Mouse (Mus musculus): ENCODE results near the gene Pltp. TPM values are rescaled to one million over a fixed set of nuclear protein-coding genes. Genes with fewer than 3 reads are reported as not detected.

Gene Pltp
- polyA plus RNA-seq, 1 experiment from 2014 or later: 91.1 TPM

DNA sequence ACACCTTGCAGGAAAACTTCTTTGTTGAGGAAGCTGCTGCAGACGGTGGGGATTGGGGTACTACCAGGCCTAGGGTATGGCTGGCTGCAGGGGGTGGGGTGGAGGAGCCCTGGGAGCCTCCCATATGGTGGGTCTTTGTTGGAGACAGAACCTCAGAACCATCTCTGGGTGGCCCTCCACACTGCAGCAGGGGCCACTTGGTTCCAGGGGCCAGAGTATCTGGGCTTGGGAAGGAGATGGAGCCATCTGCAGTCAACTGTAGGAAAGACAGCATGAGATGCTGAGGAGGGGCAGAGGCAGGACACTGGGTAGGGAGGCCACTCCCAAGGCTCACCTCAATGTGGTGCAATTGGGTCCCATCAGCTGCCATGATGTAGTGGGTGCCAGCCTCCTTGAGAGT is 37.1 kb upstream of the Pltp start:
- WGBS: 73% methylated on average over 1 of the region's 1 CpGs
- Histone ChIP-seq H3K4me2 (ENCODE audit: low read length) (no peak overlapping the region), H3K27ac (replicated peaks; ENCODE audit: low read depth, low read length) (no peak overlapping the region), H3K4me3 (replicated peaks; ENCODE audit: low read depth, low read length) (no peak overlapping the region), H3K9ac (replicated peaks; ENCODE audit: low read length) (no peak overlapping the region), H3K27me3 (ENCODE audit: control insufficient read depth, insufficient read depth, low read length) (no peaks in the 10 kb centered on the region), H3K4me1 (ENCODE audit: control insufficient read depth, insufficient read depth, low read length) (no peaks in the 10 kb centered on the region), H3K9me3 (ENCODE audit: control insufficient read depth, low read length) (no peaks in the 10 kb centered on the region), H3K36me3 (ENCODE audit: control insufficient read depth, insufficient read depth, low read length) (peaks cover 100% of the 10 kb centered on the region)
- ATAC-seq (ENCODE audit: low FRiP score, low TSS enrichment): no peak
- DNase-seq: no peak

DNA sequence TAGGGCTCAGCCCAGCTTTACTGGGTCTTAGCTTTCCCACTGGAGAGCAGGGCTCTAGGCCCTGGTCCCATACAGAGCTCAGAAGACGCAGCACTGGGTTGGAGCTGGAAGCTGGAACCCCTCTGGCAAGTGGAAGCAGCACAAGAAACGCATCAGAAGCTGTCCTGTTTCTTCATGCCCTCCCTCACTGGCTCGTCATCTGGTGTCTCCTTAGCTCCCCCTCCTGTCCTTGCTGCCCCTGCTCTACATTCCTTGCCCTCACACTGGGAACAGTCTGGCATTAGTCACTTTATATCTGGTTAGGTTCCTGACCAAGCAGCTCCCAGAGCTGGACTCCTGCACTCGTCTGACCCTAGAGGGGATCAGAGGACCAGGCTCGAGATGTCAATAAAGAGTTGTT is 36.5 kb upstream of the Pltp start:
- no peaks in the 10 kb centered on the region for H3K9me3 ChIP-seq (ENCODE audit: control insufficient read depth, low read length)
- 62% methylated on average over 5 of the region's 5 CpGs for WGBS

DNA sequence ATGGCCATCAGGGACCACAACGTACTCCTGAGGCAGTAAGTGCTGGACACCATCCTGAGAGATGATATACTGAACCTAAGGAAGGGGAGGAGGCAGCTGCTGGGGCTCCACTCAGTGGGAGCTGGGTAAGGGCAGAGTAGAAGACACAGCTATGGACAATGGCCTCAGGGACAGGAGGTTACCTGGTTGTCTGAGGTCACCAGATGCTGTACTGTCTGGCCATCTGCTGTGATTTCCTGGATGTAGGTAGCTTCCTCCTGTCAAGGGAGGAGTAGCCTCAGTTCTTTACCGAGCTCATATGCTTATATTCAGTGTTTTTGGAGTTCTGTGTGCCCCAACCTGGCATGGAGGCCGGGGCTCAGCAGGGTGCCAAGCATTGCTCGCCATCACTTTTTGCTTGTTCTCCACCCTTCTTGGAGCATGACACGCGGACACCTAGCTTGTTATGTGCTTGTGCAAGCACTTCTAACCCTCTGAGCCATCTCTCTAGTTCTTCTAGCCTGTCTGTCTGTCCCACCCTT is 35.2 kb upstream of the Pltp start:
- DNase-seq: no peak
- Histone ChIP-seq H3K9me3 (ENCODE audit: control insufficient read depth, low read length) (no peaks in the 10 kb centered on the region), H3K4me3 (replicated peaks; ENCODE audit: low read depth, low read length) (no peak overlapping the region), H3K4me1 (ENCODE audit: control insufficient read depth, insufficient read depth, low read length) (no peaks in the 10 kb centered on the region), H3K36me3 (ENCODE audit: control insufficient read depth, insufficient read depth, low read length) (peaks cover 100% of the 10 kb centered on the region), H3K27me3 (ENCODE audit: control insufficient read depth, insufficient read depth, low read length) (no peaks in the 10 kb centered on the region), H3K9ac (replicated peaks; ENCODE audit: low read length) (no peak overlapping the region), H3K27ac (replicated peaks; ENCODE audit: low read depth, low read length) (no peak overlapping the region), H3K4me2 (ENCODE audit: low read length) (no peak overlapping the region)
- 92% methylated on average over 6 of the region's 6 CpGs for WGBS
- no peak for ATAC-seq (ENCODE audit: low FRiP score, low TSS enrichment)

More for the DNA sequence above, 36.5 kb upstream of the Pltp start:
- H3K36me3 ChIP-seq (ENCODE audit: control insufficient read depth, insufficient read depth, low read length): peaks cover 100% of the 10 kb centered on the region
- H3K27ac ChIP-seq (replicated peaks; ENCODE audit: low read depth, low read length): no peak overlapping the region
- H3K9ac ChIP-seq (replicated peaks; ENCODE audit: low read length): no peak overlapping the region
- H3K27me3 ChIP-seq (ENCODE audit: control insufficient read depth, insufficient read depth, low read length): no peaks in the 10 kb centered on the region
- H3K4me1 ChIP-seq (ENCODE audit: control insufficient read depth, insufficient read depth, low read length): no peaks in the 10 kb centered on the region
- DNase-seq: no peak
- no peak overlapping the region for H3K4me3 ChIP-seq (replicated peaks; ENCODE audit: low read depth, low read length)
- H3K4me2 ChIP-seq (ENCODE audit: low read length): no peak overlapping the region
- ATAC-seq (ENCODE audit: low FRiP score, low TSS enrichment): no peak

DNA sequence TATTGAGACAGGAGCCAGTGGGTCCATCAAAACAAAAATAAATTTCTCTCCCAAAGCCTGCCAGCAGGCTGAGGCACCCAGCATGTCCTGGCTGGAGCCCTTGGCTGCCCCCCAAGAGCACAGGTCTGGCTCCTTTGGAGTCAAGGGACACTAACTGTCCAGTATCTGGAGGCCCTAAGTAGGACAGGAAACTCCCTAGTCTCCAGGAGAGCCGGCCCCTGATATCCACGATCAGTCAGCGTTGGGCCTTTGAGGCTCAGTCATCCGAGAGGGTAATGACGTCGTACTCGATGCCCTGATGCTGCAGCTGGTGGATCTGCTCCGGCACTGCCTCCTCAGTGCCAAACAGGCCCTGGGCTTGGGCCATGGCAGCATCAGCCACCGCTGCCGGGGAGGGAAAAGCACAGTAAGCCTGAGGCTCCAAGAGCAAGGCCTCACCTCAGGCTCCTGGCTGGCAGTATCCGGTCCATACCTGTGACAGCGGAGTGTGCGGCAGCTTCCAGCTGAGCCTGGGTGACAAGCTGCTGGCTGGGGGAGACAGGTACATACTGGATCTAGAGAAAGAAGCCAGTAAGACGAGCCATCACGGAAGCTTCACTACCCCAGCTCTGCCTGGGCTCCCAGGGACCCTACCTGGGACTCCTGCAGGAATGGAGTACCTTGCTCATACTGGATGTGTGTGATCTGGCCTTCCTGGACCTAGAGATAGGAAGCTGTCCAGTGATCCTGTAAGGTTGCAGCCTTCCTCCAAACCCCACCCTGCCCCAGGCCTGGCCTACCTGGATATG is 34.6 kb upstream of the Pltp start:
- DNase-seq: no peak
- Histone ChIP-seq H3K27ac (replicated peaks; ENCODE audit: low read depth, low read length) (no peak overlapping the region), H3K9me3 (ENCODE audit: control insufficient read depth, low read length) (no peaks in the 10 kb centered on the region), H3K27me3 (ENCODE audit: control insufficient read depth, insufficient read depth, low read length) (no peaks in the 10 kb centered on the region), H3K4me1 (ENCODE audit: control insufficient read depth, insufficient read depth, low read length) (no peaks in the 10 kb centered on the region), H3K4me2 (ENCODE audit: low read length) (no peak overlapping the region), H3K36me3 (ENCODE audit: control insufficient read depth, insufficient read depth, low read length) (peaks cover 100% of the 10 kb centered on the region), H3K9ac (replicated peaks; ENCODE audit: low read length) (no peak overlapping the region), H3K4me3 (replicated peaks; ENCODE audit: low read depth, low read length) (no peak overlapping the region)
- 85% methylated on average over 15 of the region's 15 CpGs for WGBS
- ATAC-seq (ENCODE audit: low FRiP score, low TSS enrichment): no peak

DNA sequence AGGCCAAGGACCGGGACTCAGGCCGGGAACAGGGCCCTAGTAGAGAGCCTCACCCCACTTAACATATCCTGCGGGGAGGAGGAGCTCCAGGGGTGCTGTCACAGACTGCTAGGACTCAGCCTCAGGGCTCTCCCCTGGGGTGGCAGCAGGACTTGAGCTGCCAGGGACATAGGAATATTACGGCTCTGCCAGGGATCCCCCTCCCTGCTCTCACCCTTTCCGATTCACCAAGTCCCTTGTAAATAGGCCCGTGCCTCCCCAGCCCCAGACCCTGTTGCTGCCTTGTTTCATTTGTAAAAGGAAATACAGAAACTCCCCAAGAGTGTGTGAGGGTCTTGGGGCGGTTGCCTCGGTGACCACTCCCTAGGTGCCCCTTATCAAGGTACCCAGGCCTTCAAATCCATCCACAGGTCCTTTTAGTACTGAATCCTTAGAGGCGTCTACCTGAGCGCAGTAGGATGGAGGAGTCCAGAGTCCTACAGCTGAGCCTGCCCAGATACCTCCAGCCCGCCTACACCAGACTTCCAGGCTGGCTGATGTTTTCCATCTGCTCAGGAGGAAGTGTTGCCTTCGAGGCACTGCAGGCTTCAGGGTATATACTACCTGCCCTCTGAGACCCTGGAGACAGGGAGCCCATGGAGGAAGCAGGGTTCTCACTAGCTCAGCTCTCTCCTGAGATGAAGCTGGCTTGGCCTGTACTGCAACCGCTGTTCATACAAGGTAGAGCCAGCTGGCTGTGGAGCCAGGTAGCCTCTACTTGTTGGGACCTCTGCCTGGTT is 33.7 kb upstream of the Pltp start:
- DNase-seq: no peak
- Histone ChIP-seq H3K27ac (replicated peaks; ENCODE audit: low read depth, low read length) (no peak overlapping the region), H3K9ac (replicated peaks; ENCODE audit: low read length) (no peak overlapping the region), H3K27me3 (ENCODE audit: control insufficient read depth, insufficient read depth, low read length) (no peaks in the 10 kb centered on the region), H3K4me1 (ENCODE audit: control insufficient read depth, insufficient read depth, low read length) (no peaks in the 10 kb centered on the region), H3K36me3 (ENCODE audit: control insufficient read depth, insufficient read depth, low read length) (peaks cover 100% of the 10 kb centered on the region), H3K9me3 (ENCODE audit: control insufficient read depth, low read length) (no peaks in the 10 kb centered on the region), H3K4me3 (replicated peaks; ENCODE audit: low read depth, low read length) (no peak overlapping the region), H3K4me2 (ENCODE audit: low read length) (no peak overlapping the region)
- 92% methylated on average over 13 of the region's 13 CpGs for WGBS
- ATAC-seq (ENCODE audit: low FRiP score, low TSS enrichment): no peak

DNA sequence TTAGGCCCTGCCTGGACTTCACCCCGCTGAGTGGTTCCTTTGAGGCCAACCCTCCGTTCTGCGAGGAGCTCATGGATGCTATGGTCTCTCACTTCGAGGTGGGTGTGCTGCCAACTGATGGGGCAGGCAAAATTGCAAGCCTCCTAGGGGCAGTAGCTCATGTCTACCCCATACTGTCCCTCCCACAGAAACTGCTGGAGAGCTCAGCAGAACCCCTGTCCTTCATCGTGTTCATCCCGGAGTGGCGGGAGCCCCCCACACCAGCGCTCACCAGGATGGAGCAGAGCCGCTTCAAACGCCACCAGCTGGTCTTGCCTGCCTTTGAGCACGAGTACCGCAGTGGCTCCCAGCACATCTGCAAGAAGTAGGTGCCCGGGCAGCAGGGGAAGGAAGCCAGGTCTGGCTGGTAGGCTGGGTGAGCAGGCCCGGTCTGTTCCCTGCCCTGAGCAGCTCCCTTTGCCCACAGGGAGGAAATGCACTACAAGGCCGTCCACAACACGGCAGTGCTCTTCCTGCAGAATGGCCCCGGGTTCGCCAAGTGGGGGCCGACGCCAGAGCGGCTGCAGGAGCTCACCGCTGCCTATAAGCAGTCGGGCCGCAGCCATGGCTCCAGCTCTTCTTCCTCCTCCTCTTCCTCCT is 33.0 kb upstream of the Pltp start:
- ATAC-seq (ENCODE audit: low FRiP score, low TSS enrichment) (no peak), DNase-seq (no peak)
- no peak overlapping the region for H3K27ac ChIP-seq (replicated peaks; ENCODE audit: low read depth, low read length)
- H3K9me3 ChIP-seq (ENCODE audit: control insufficient read depth, low read length): no peaks in the 10 kb centered on the region
- no peak overlapping the region for H3K9ac ChIP-seq (replicated peaks; ENCODE audit: low read length)
- no peak overlapping the region for H3K4me2 ChIP-seq (ENCODE audit: low read length)
- WGBS: 93% methylated on average over 24 of the region's 24 CpGs
- H3K36me3 ChIP-seq (ENCODE audit: control insufficient read depth, insufficient read depth, low read length): peaks cover 100% of the 10 kb centered on the region
- no peaks in the 10 kb centered on the region for H3K27me3 ChIP-seq (ENCODE audit: control insufficient read depth, insufficient read depth, low read length)
- H3K4me1 ChIP-seq (ENCODE audit: control insufficient read depth, insufficient read depth, low read length): no peaks in the 10 kb centered on the region
- no peak overlapping the region for H3K4me3 ChIP-seq (replicated peaks; ENCODE audit: low read depth, low read length)

DNA sequence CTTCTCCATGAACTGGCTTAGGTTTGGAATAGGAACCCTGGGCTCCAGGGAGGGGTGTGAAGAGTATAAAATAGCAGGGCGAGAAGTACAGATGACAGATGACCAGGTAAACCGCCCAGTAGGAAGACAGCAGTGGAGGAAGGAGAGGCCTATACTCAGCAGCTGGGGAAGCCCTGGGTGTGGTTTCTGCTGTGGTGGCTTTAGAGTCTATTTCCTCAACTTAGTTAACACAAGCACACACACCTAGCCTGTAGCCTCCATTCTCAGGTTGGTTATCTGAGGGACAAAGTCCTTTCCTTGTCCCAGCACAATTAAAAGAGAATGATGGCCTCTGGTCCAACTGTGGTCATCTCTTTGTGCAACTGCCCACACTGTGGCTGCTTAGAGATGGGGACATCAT is 32.4 kb upstream of the Pltp start:
- ATAC-seq (ENCODE audit: low FRiP score, low TSS enrichment): no peak
- no peaks in the 10 kb centered on the region for H3K27me3 ChIP-seq (ENCODE audit: control insufficient read depth, insufficient read depth, low read length)
- H3K36me3 ChIP-seq (ENCODE audit: control insufficient read depth, insufficient read depth, low read length): peaks cover 100% of the 10 kb centered on the region
- no peak for DNase-seq
- no peak overlapping the region for H3K27ac ChIP-seq (replicated peaks; ENCODE audit: low read depth, low read length)
- H3K4me1 ChIP-seq (ENCODE audit: control insufficient read depth, insufficient read depth, low read length): no peaks in the 10 kb centered on the region
- no peak overlapping the region for H3K9ac ChIP-seq (replicated peaks; ENCODE audit: low read length)
- no peaks in the 10 kb centered on the region for H3K9me3 ChIP-seq (ENCODE audit: control insufficient read depth, low read length)
- no peak overlapping the region for H3K4me3 ChIP-seq (replicated peaks; ENCODE audit: low read depth, low read length)
- WGBS: 93% methylated on average over 2 of the region's 2 CpGs
- H3K4me2 ChIP-seq (ENCODE audit: low read length): no peak overlapping the region

DNA sequence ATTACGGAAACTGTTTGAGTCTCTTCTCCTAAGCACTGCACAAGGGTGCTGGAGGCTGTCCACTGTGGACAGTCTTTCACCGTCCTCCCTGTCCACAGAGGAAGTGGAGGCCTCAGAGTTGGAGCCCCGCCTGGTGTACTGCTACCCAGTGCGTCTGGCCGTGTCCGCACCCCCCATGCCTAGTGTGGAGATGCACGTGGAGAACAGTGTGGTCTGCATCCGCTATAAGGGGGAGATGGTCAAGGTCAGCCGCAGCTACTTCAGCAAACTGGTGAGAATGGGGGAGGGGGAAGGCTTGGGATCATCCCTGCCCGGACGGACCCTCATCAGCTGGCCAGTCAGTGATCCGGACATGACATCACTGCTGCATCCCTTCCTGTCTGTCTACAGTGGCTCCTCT is 31.5 kb upstream of the Pltp start:
- WGBS: 88% methylated on average over 12 of the region's 12 CpGs
- H3K9me3 ChIP-seq (ENCODE audit: control insufficient read depth, low read length): no peaks in the 10 kb centered on the region
- no peaks in the 10 kb centered on the region for H3K4me1 ChIP-seq (ENCODE audit: control insufficient read depth, insufficient read depth, low read length)
- ATAC-seq (ENCODE audit: low FRiP score, low TSS enrichment) (no peak), DNase-seq (no peak)
- H3K9ac ChIP-seq (replicated peaks; ENCODE audit: low read length): no peak overlapping the region
- no peak overlapping the region for H3K27ac ChIP-seq (replicated peaks; ENCODE audit: low read depth, low read length)
- peaks cover 100% of the 10 kb centered on the region for H3K36me3 ChIP-seq (ENCODE audit: control insufficient read depth, insufficient read depth, low read length)
- no peak overlapping the region for H3K4me2 ChIP-seq (ENCODE audit: low read length)
- no peak overlapping the region for H3K4me3 ChIP-seq (replicated peaks; ENCODE audit: low read depth, low read length)
- no peaks in the 10 kb centered on the region for H3K27me3 ChIP-seq (ENCODE audit: control insufficient read depth, insufficient read depth, low read length)

Measured in midbrain, embryonic 14.5 days (tissue).